Mouse (Mus musculus) G1E-ER4 (cell line): ENCODE measurements around the gene Sept3. TPM values are rescaled to one million over a fixed set of nuclear protein-coding genes. Genes with fewer than 3 reads are reported as not detected.

Experiments
- GATA1 ChIP-seq: IDR thresholded peaks from one replicate; pipeline ENCODE4 v1.8.0; 2012; ENCODE audit warnings: low read length, inconsistent platforms
- polyA plus RNA-seq: library from polyadenylated mRNA; stranded (reverse); fragments of >175 nt; gene quantifications from 2 replicates; pipeline ENCODE4 v1.2.3, GENCODE M21; 2012

The Sept3 gene
- polyA plus RNA-seq, 1 experiment: not detected

DNA sequence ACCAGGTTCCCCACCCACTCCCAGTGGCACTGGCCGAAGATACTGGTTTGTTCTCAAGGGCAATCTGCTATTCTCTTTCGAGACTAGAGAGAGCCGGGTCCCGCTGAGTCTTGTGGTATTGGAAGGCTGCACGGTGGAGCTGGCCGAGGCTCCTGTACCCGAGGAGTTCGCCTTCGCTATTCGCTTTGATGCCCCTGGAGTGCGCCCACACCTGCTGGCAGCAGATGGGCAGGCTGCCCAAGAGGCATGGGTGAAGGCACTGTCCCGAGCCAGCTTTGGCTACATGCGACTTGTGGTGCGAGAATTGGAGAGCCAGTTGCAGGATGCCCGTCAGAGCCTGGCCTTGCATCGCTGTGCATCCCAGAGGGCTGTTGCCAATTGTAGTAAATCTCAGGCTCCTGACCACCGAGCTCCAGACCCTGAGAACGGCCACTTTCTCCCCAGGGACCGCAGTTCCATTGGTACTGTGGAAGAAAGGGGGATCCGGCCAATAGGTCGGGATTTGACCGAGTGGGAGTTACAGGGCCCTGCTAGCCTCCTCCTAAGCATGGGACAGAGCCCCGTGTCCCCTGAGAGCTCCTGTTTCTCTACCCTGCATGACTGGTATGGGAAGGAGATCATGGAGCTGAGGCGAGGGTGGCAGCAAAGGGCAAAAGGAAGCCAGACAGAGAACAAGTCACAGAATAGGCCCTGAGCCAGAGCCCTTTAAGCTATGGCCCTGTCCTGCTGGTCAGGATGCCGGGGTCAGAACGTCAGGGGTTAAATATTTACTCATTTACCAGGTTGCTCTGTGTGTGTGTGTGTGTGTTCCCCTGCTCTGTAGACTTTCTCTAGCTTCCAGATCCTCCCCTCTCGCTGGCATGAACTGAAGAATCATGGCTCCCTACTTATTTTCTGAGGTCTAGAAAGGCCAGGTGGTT is 68.9 kb downstream of the Sept3 start:
- no peak for TF ChIP-seq GATA1

Other genes with a start within 250 kb of the Sept3 start
- gene Desi1, start 241.0 kb upstream of the Sept3 start, polyA plus RNA-seq: 45.7 and 65.4 TPM in 2 replicates
- 25.8 and 229 TPM in 2 replicates for gene Snu13, start 227.3 kb upstream of the Sept3 start, polyA plus RNA-seq
- not detected in 2 replicates for gene 4930407I10Rik, start 215.7 kb upstream of the Sept3 start, polyA plus RNA-seq
- not detected in 2 replicates for gene Mei1, start 204.9 kb upstream of the Sept3 start, polyA plus RNA-seq
- gene Ccdc134, start 147.0 kb upstream of the Sept3 start, polyA plus RNA-seq: 3.7 and 11.2 TPM in 2 replicates
- gene Srebf2, start 127.7 kb upstream of the Sept3 start, polyA plus RNA-seq: 533 and 536 TPM in 2 replicates
- gene Shisa8, start 62.1 kb upstream of the Sept3 start, polyA plus RNA-seq: not detected in 2 replicates
- gene Tnfrsf13c, start 50.5 kb upstream of the Sept3 start, polyA plus RNA-seq: 0.81 and 1.5 TPM in 2 replicates
- 177 and 187 TPM in 2 replicates for gene Cenpm, start 30.1 kb upstream of the Sept3 start, polyA plus RNA-seq
- not detected in 2 replicates for gene 1500009C09Rik, start 22.5 kb upstream of the Sept3 start, polyA plus RNA-seq
- gene Wbp2nl, start 24.1 kb downstream of the Sept3 start, polyA plus RNA-seq: not detected in 2 replicates
- 80.2 and 134 TPM in 2 replicates for gene Naga, start 64.0 kb downstream of the Sept3 start, polyA plus RNA-seq
- gene Pheta2, start 64.0 kb downstream of the Sept3 start, polyA plus RNA-seq: 14.1 and 19.9 TPM in 2 replicates
- gene Smdt1, start 64.1 kb downstream of the Sept3 start, polyA plus RNA-seq: 111 and 132 TPM in 2 replicates
- 293 and 322 TPM in 2 replicates for gene Ndufa6, start 79.4 kb downstream of the Sept3 start, polyA plus RNA-seq
- gene Cyp2d22, start 105.4 kb downstream of the Sept3 start, polyA plus RNA-seq: 0.10 TPM in 1 of 2 replicates, not detected in the other
- gene Cyp2d11, start 119.1 kb downstream of the Sept3 start, polyA plus RNA-seq: not detected in 2 replicates
- not detected in 2 replicates for gene Cyp2d10, start 132.3 kb downstream of the Sept3 start, polyA plus RNA-seq
- gene Cyp2d9, start 158.5 kb downstream of the Sept3 start, polyA plus RNA-seq: not detected in 2 replicates